Mouse (Mus musculus) layer of hippocampus, adult 11-12 months (tissue): ENCODE data around the gene Ift122.
"Not testable (repeated sequence)": the region's sequence is repeated elsewhere in the genome, so short reads cannot be mapped to it uniquely, and the experiment has no call there.

Experiments used
- DNase-seq: peaks from one replicate; pipeline ENCODE4 v3.0.0; 2022; ENCODE audit warnings: low spot score

Ift122 gene

GRCm38 (mm10) chr6:115853091-115853813, at the start of gene Ift122, which contains the start of gene Mbd4:
Gene Ift122, plus strand, starts transcription at chr6:115853470.
Gene Mbd4, minus strand, starts transcription at chr6:115853371.
- peak; percentile 98 for DNase-seq

- peak; percentile 82 for DNase-seq
Measured at GRCm38 (mm10) chr6:115803541-115804382, 49.5 kb upstream of the Ift122 start.

GRCm38 (mm10) chr6:115804432-115805192, 48.7 kb upstream of the Ift122 start:
- DNase-seq, result no peak

GRCm38 (mm10) chr6:115807464-115808195, 45.6 kb upstream of the Ift122 start:
- DNase-seq, result no peak

- no peak for DNase-seq
Measured at GRCm38 (mm10) chr6:115808196-115808487, 45.1 kb upstream of the Ift122 start.

- peak; percentile 88 for DNase-seq
Measured at GRCm38 (mm10) chr6:115808488-115809231, 44.6 kb upstream of the Ift122 start, which contains the start of gene Rpl32. Gene Rpl32, minus strand, starts transcription at chr6:115808747.

- DNase-seq, result no peak
Measured at GRCm38 (mm10) chr6:115811606-115812005, 41.7 kb upstream of the Ift122 start.

- DNase-seq, result peak; percentile 71
Measured at GRCm38 (mm10) chr6:115814104-115814503, 39.2 kb upstream of the Ift122 start.

GRCm38 (mm10) chr6:115815041-115815440, 38.2 kb upstream of the Ift122 start:
- DNase-seq, result no peak

- DNase-seq, result no peak
Measured at GRCm38 (mm10) chr6:115818129-115818528, 35.1 kb upstream of the Ift122 start.

- DNase-seq, result no peak
Measured at GRCm38 (mm10) chr6:115821216-115821993, 31.9 kb upstream of the Ift122 start.

- DNase-seq, result not testable (repeated sequence)
Measured at GRCm38 (mm10) chr6:115823850-115824464, 29.3 kb upstream of the Ift122 start.

GRCm38 (mm10) chr6:115830779-115831601, 22.3 kb upstream of the Ift122 start:
- no peak for DNase-seq

GRCm38 (mm10) chr6:115832152-115832850, 21.0 kb upstream of the Ift122 start:
- no peak for DNase-seq

- DNase-seq, result no peak
Measured at GRCm38 (mm10) chr6:115833861-115834260, 19.4 kb upstream of the Ift122 start.

- peak; percentile 79 for DNase-seq
Measured at GRCm38 (mm10) chr6:115838161-115838597, 15.1 kb upstream of the Ift122 start, which contains the start of gene Efcab12. Gene Efcab12, minus strand, starts transcription at chr6:115838412.

GRCm38 (mm10) chr6:115838745-115839144, 14.5 kb upstream of the Ift122 start:
- no peak for DNase-seq

- no peak for DNase-seq
Measured at GRCm38 (mm10) chr6:115845006-115845405, 8.3 kb upstream of the Ift122 start.
